Mouse (Mus musculus): Measurements from ENCODE around the gene Naaladl1.

DNA sequence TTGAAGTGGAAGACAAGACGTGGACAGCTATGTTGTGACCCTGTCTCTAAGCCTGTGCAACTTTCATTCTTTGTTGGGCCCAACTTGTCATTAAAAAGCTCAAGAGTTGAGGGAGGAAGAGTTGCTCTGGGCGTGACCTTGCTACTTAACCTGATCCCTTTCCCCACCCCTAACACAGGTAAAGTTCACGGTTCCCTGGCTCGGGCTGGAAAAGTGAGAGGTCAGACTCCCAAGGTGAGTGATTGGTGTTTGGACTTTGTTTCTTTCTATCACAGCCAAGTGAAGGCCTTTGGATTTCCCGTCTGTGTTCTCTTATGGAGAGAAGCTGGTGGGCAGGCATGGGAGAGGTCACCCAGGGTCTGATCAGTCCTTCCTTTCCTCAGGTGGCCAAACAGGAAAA is 46.6 kb upstream of the Naaladl1 start:
- no peak for TF ChIP-seq CTCF (IDR thresholded peaks at IDR 0.05)
- TF ChIP-seq EP300 (IDR thresholded peaks at IDR 0.05): no peak
